Comparison of ENCODE assay signal across 26 mouse cellular contexts in genomic region chr4:40253766-40254165, GRCm38 (mm10). TPM values are rescaled to one million over a fixed set of nuclear protein-coding genes. Genes with fewer than 3 reads are reported as not detected.
DNase-seq lines count a peak whose midpoint lies in the region; ATAC-seq and TF ChIP-seq lines count a peak whose summit lies in the region.
"Had no signal": no experiment of that assay in that cellular context is flagged by ENCODE, and none has a peak within 500 bp of the region (broad histone marks: within the 10 kb centered on the region; RNA-seq: fewer than 3 reads in every experiment).

No protein-coding gene starts in this region.

- 64% methylated on average over 2 of the region's 2 CpGs for WGBS in embryonic facial prominence, embryonic 14.5 days
- 97% methylated on average over 2 of the region's 2 CpGs for WGBS in embryonic facial prominence, embryonic 10.5 days
- 71% methylated on average over 2 of the region's 2 CpGs for WGBS in limb, embryonic 14.5 days
- WGBS in limb, embryonic 10.5 days: 88% methylated on average over 2 of the region's 2 CpGs
- WGBS in midbrain, embryonic 11.5 days: 88% methylated on average over 2 of the region's 2 CpGs
- 72% methylated on average over 2 of the region's 2 CpGs for WGBS in midbrain, embryonic 15.5 days

- H3K36me3 ChIP-seq in embryonic facial prominence, embryonic 14.5 days (ENCODE audit: control insufficient read depth, insufficient read depth, low read length): peaks cover 10% of the 10 kb centered on the region
- H3K36me3 ChIP-seq in embryonic facial prominence, embryonic 10.5 days (replicated peaks): peaks cover 21% of the 10 kb centered on the region
- peaks cover 11% of the 10 kb centered on the region; the same call in 1 of the 2 replicates for H3K36me3 ChIP-seq in limb, embryonic 14.5 days (ENCODE audit: control insufficient read depth, insufficient read depth, low read length)
- H3K36me3 ChIP-seq in limb, embryonic 10.5 days: peaks cover 13% of the 10 kb centered on the region
- no peaks in the 10 kb centered on the region for H3K36me3 ChIP-seq in midbrain, embryonic 11.5 days (ENCODE audit: control insufficient read depth, insufficient read depth, low read length)
- H3K36me3 ChIP-seq in midbrain, embryonic 15.5 days (replicated peaks): no peaks in the 10 kb centered on the region

- no peak overlapping the region for H3K4me2 ChIP-seq in embryonic facial prominence, embryonic 14.5 days (ENCODE audit: low read depth, low read length)
- H3K4me2 ChIP-seq in limb, embryonic 14.5 days (replicated peaks; ENCODE audit: low read depth, low read length, severe bottlenecking): no peak overlapping the region
- H3K4me2 ChIP-seq in midbrain, embryonic 11.5 days: no peak overlapping the region
- no peak overlapping the region for H3K4me2 ChIP-seq in midbrain, embryonic 15.5 days
- H3K4me2 ChIP-seq: embryonic facial prominence, embryonic 13.5 days; forebrain, embryonic 13.5 days; heart, embryonic 12.5 days; heart, embryonic 15.5 days; hindbrain, embryonic 12.5 days; hindbrain, embryonic 15.5 days had no signal

- peaks cover 3% of the 10 kb centered on the region; the same call in 1 of the 2 replicates for H3K4me1 ChIP-seq in embryonic facial prominence, embryonic 14.5 days (ENCODE audit: control insufficient read depth, insufficient read depth, low read length)
- H3K4me1 ChIP-seq in embryonic facial prominence, embryonic 10.5 days: no peaks in the 10 kb centered on the region
- H3K4me1 ChIP-seq in limb, embryonic 14.5 days (ENCODE audit: control insufficient read depth, insufficient read depth, low read length): 0 out of 2 replicates have a peak, but pooled peaks cover 3% of the 10 kb centered on the region
- H3K4me1 ChIP-seq in limb, embryonic 10.5 days: no peaks in the 10 kb centered on the region
- H3K4me1 ChIP-seq in midbrain, embryonic 11.5 days (ENCODE audit: control insufficient read depth, insufficient read depth, low read length): no peaks in the 10 kb centered on the region
- H3K4me1 ChIP-seq in midbrain, embryonic 15.5 days: no peaks in the 10 kb centered on the region
- H3K4me1 ChIP-seq: forebrain, embryonic 10.5 days; forebrain, embryonic 13.5 days; heart, embryonic 12.5 days; heart, embryonic 15.5 days; hindbrain, embryonic 12.5 days; hindbrain, embryonic 15.5 days had no signal

- no peak for TF ChIP-seq POLR2A in limb, embryonic 14.5 days (IDR thresholded peaks at IDR 0.05; ENCODE audit: borderline replicate concordance, extremely low read depth, insufficient read depth, insufficient read length)

- H3K9me3 ChIP-seq in embryonic facial prominence, embryonic 14.5 days (ENCODE audit: control insufficient read depth, low read length): no peaks in the 10 kb centered on the region
- no peaks in the 10 kb centered on the region for H3K9me3 ChIP-seq in embryonic facial prominence, embryonic 10.5 days
- H3K9me3 ChIP-seq in limb, embryonic 14.5 days (ENCODE audit: control insufficient read depth, low read length): no peaks in the 10 kb centered on the region
- H3K9me3 ChIP-seq in limb, embryonic 10.5 days (replicated peaks): no peaks in the 10 kb centered on the region
- H3K9me3 ChIP-seq in midbrain, embryonic 11.5 days (ENCODE audit: control insufficient read depth, low read length): no peaks in the 10 kb centered on the region
- no peaks in the 10 kb centered on the region for H3K9me3 ChIP-seq in midbrain, embryonic 15.5 days
- H3K9me3 ChIP-seq: embryonic facial prominence, embryonic 13.5 days; forebrain, embryonic 10.5 days; forebrain, embryonic 13.5 days; G1E; heart, embryonic 12.5 days; heart, embryonic 15.5 days; hindbrain, embryonic 12.5 days; hindbrain, embryonic 15.5 days had no signal

- no peak for ATAC-seq in embryonic facial prominence, embryonic 14.5 days (ENCODE audit: low read depth)
- peak; percentile 41; the same call in 1 of the 2 replicates for ATAC-seq in limb, embryonic 14.5 days (ENCODE audit: low FRiP score, low read depth)
- ATAC-seq in midbrain, embryonic 11.5 days (ENCODE audit: low FRiP score): no peak
- no peak for ATAC-seq in midbrain, embryonic 15.5 days (replicated peaks)
- ATAC-seq: activated CD4-positive, CD25-positive, alpha-beta regulatory T cell, adult 4 months; forebrain, embryonic 13.5 days; forebrain, embryonic 16.5 days had no signal

- no peak overlapping the region for H3K9ac ChIP-seq in embryonic facial prominence, embryonic 14.5 days (ENCODE audit: low read depth, low read length)
- H3K9ac ChIP-seq in limb, embryonic 14.5 days (ENCODE audit: low read depth, low read length, severe bottlenecking): no peak overlapping the region
- H3K9ac ChIP-seq in midbrain, embryonic 11.5 days (ENCODE audit: low read length): no peak overlapping the region
- H3K9ac ChIP-seq in midbrain, embryonic 15.5 days: no peak overlapping the region
- H3K9ac ChIP-seq: embryonic facial prominence, embryonic 13.5 days; forebrain, embryonic 13.5 days; heart, embryonic 12.5 days; heart, embryonic 15.5 days; hindbrain, embryonic 12.5 days; hindbrain, embryonic 15.5 days had no signal

- DNase-seq in embryonic facial prominence, embryonic 14.5 days (ENCODE audit: low spot score): peak; percentile 39
- no peak for DNase-seq in embryonic facial prominence, embryonic 10.5 days (ENCODE audit: low spot score)
- DNase-seq in limb, embryonic 14.5 days (ENCODE audit: low spot score): peak; percentile 17
- no peak for DNase-seq in limb, embryonic 10.5 days (ENCODE audit: low spot score)
- peak; percentile 57 for DNase-seq in midbrain, embryonic 11.5 days (ENCODE audit: low spot score, missing footprints)
- DNase-seq in right cerebral cortex, postnatal 36 days (ENCODE audit: low spot score in 2 of 2): no peak
- DNase-seq: adrenal gland, postnatal 14 days; B cell, adult 2 months; cerebellum, adult 11 months; cerebellum, adult 2 months; cerebellum, adult 9-11 months; cerebellum, postnatal 25 days; gastrocnemius, postnatal 10 days; gastrocnemius, postnatal 36 days had no signal

- no peaks in the 10 kb centered on the region for H3K27me3 ChIP-seq in embryonic facial prominence, embryonic 14.5 days (replicated peaks; ENCODE audit: control insufficient read depth, insufficient read depth, low read length)
- H3K27me3 ChIP-seq in embryonic facial prominence, embryonic 10.5 days (replicated peaks; ENCODE audit: low read depth, poor library complexity, severe bottlenecking): no peaks in the 10 kb centered on the region
- H3K27me3 ChIP-seq in limb, embryonic 14.5 days (ENCODE audit: control insufficient read depth, insufficient read depth, low read length): no peaks in the 10 kb centered on the region
- H3K27me3 ChIP-seq in limb, embryonic 10.5 days (ENCODE audit: low read depth, poor library complexity, severe bottlenecking): no peaks in the 10 kb centered on the region
- no peaks in the 10 kb centered on the region for H3K27me3 ChIP-seq in midbrain, embryonic 11.5 days (ENCODE audit: control insufficient read depth, insufficient read depth, low read length)
- no peaks in the 10 kb centered on the region for H3K27me3 ChIP-seq in midbrain, embryonic 15.5 days (replicated peaks)
- H3K27me3 ChIP-seq: CH12.LX; embryonic facial prominence, embryonic 13.5 days; forebrain, embryonic 13.5 days; heart, embryonic 12.5 days; heart, embryonic 15.5 days; hindbrain, embryonic 12.5 days; hindbrain, embryonic 15.5 days had no signal

- no peak overlapping the region for H3K4me3 ChIP-seq in embryonic facial prominence, embryonic 14.5 days (ENCODE audit: low read depth, low read length)
- H3K4me3 ChIP-seq in embryonic facial prominence, embryonic 10.5 days: no peak overlapping the region
- no peak overlapping the region for H3K4me3 ChIP-seq in limb, embryonic 14.5 days (replicated peaks; ENCODE audit: low read length)
- no peak overlapping the region for H3K4me3 ChIP-seq in limb, embryonic 10.5 days
- no peak overlapping the region for H3K4me3 ChIP-seq in midbrain, embryonic 11.5 days (ENCODE audit: low read depth, low read length)
- H3K4me3 ChIP-seq in midbrain, embryonic 15.5 days: no peak overlapping the region
- H3K4me3 ChIP-seq: embryonic facial prominence, embryonic 13.5 days; forebrain, embryonic 10.5 days; forebrain, embryonic 13.5 days; heart, embryonic 12.5 days; heart, embryonic 15.5 days; hindbrain, embryonic 12.5 days; hindbrain, embryonic 15.5 days had no signal

- H3K27ac ChIP-seq in embryonic facial prominence, embryonic 14.5 days (replicated peaks; ENCODE audit: low read depth, low read length): no peak overlapping the region
- no peak overlapping the region for H3K27ac ChIP-seq in embryonic facial prominence, embryonic 10.5 days (replicated peaks)
- no peak overlapping the region for H3K27ac ChIP-seq in limb, embryonic 14.5 days (replicated peaks; ENCODE audit: low read depth, low read length)
- H3K27ac ChIP-seq in limb, embryonic 10.5 days: no peak overlapping the region
- no peak overlapping the region for H3K27ac ChIP-seq in midbrain, embryonic 11.5 days (ENCODE audit: low read depth, low read length)
- no peak overlapping the region for H3K27ac ChIP-seq in midbrain, embryonic 15.5 days
- H3K27ac ChIP-seq: forebrain, embryonic 10.5 days; forebrain, embryonic 13.5 days; heart, embryonic 15.5 days; hindbrain, embryonic 12.5 days; hindbrain, embryonic 15.5 days had no signal

RNA-seq across cellular contexts. Expression of gene Ddx58, which starts 14.1 kb away (rescaled TPM):
- polyA plus RNA-seq in embryonic facial prominence, embryonic 14.5 days (2014; fragmentation: Nextera tagmentation; extraction: Ambion mirVana): 9.0 and 9.7 TPM in 2 replicates
- polyA plus RNA-seq in embryonic facial prominence, embryonic 10.5 days (2016; fragmentation: Nextera tagmentation; extraction: Ambion mirVana): 4.7 and 6.2 TPM in 2 replicates
- polyA plus RNA-seq in limb, embryonic 14.5 days (2012; rRNA removed): 10.3 TPM in 2 replicates
- 10.7 and 11.0 TPM in 2 replicates for polyA plus RNA-seq in limb, embryonic 14.5 days (2014; fragmentation: Nextera tagmentation; extraction: Ambion mirVana)
- 2.0 and 3.7 TPM in 2 replicates for polyA plus RNA-seq in limb, embryonic 10.5 days (2016; fragmentation: Nextera tagmentation; extraction: Ambion mirVana)
- 2.1 and 3.0 TPM in 2 replicates for polyA plus RNA-seq in midbrain, embryonic 11.5 days (2014; fragmentation: Nextera tagmentation; extraction: Ambion mirVana)
- 2.6 and 4.2 TPM in 2 replicates for polyA plus RNA-seq in midbrain, embryonic 15.5 days (2015; fragmentation: Nextera tagmentation; extraction: Ambion mirVana)

RNA-seq across cellular contexts. Expression of gene Smim27, which starts 15.6 kb away (rescaled TPM):
- 35.1 and 47.1 TPM in 2 replicates for polyA plus RNA-seq in embryonic facial prominence, embryonic 14.5 days (2014; fragmentation: Nextera tagmentation; extraction: Ambion mirVana)
- polyA plus RNA-seq in embryonic facial prominence, embryonic 10.5 days (2016; fragmentation: Nextera tagmentation; extraction: Ambion mirVana): 21.3 and 22.2 TPM in 2 replicates
- 10.5 and 12.0 TPM in 2 replicates for polyA plus RNA-seq in limb, embryonic 14.5 days (2012; rRNA removed)
- polyA plus RNA-seq in limb, embryonic 14.5 days (2014; fragmentation: Nextera tagmentation; extraction: Ambion mirVana): 36.4 and 42.7 TPM in 2 replicates
- 15.6 and 21.5 TPM in 2 replicates for polyA plus RNA-seq in limb, embryonic 10.5 days (2016; fragmentation: Nextera tagmentation; extraction: Ambion mirVana)
- 28.8 and 38.0 TPM in 2 replicates for polyA plus RNA-seq in midbrain, embryonic 11.5 days (2014; fragmentation: Nextera tagmentation; extraction: Ambion mirVana)
- 12.5 and 12.7 TPM in 2 replicates for polyA plus RNA-seq in midbrain, embryonic 15.5 days (2015; fragmentation: Nextera tagmentation; extraction: Ambion mirVana)

RNA-seq across cellular contexts. Expression of gene Topors, which starts 15.9 kb away (rescaled TPM):
- 37.8 and 40.0 TPM in 2 replicates for polyA plus RNA-seq in embryonic facial prominence, embryonic 14.5 days (2014; fragmentation: Nextera tagmentation; extraction: Ambion mirVana)
- 50.4 and 52.9 TPM in 2 replicates for polyA plus RNA-seq in embryonic facial prominence, embryonic 10.5 days (2016; fragmentation: Nextera tagmentation; extraction: Ambion mirVana)
- 16.3 and 20.2 TPM in 2 replicates for polyA plus RNA-seq in limb, embryonic 14.5 days (2012; rRNA removed)
- 43.4 and 48.0 TPM in 2 replicates for polyA plus RNA-seq in limb, embryonic 14.5 days (2014; fragmentation: Nextera tagmentation; extraction: Ambion mirVana)
- polyA plus RNA-seq in limb, embryonic 10.5 days (2016; fragmentation: Nextera tagmentation; extraction: Ambion mirVana): 46.7 and 54.3 TPM in 2 replicates
- 48.9 and 52.3 TPM in 2 replicates for polyA plus RNA-seq in midbrain, embryonic 11.5 days (2014; fragmentation: Nextera tagmentation; extraction: Ambion mirVana)
- 30.4 and 30.9 TPM in 2 replicates for polyA plus RNA-seq in midbrain, embryonic 15.5 days (2015; fragmentation: Nextera tagmentation; extraction: Ambion mirVana)

RNA-seq across cellular contexts. Expression of gene Ndufb6, which starts 25.5 kb away (rescaled TPM):
- 276 and 290 TPM in 2 replicates for polyA plus RNA-seq in embryonic facial prominence, embryonic 14.5 days (2014; fragmentation: Nextera tagmentation; extraction: Ambion mirVana)
- 310 and 312 TPM in 2 replicates for polyA plus RNA-seq in embryonic facial prominence, embryonic 10.5 days (2016; fragmentation: Nextera tagmentation; extraction: Ambion mirVana)
- 117 and 134 TPM in 2 replicates for polyA plus RNA-seq in limb, embryonic 14.5 days (2012; rRNA removed)
- polyA plus RNA-seq in limb, embryonic 14.5 days (2014; fragmentation: Nextera tagmentation; extraction: Ambion mirVana): 270 and 287 TPM in 2 replicates
- polyA plus RNA-seq in limb, embryonic 10.5 days (2016; fragmentation: Nextera tagmentation; extraction: Ambion mirVana): 321 and 322 TPM in 2 replicates
- 280 and 289 TPM in 2 replicates for polyA plus RNA-seq in midbrain, embryonic 11.5 days (2014; fragmentation: Nextera tagmentation; extraction: Ambion mirVana)
- 303 and 312 TPM in 2 replicates for polyA plus RNA-seq in midbrain, embryonic 15.5 days (2015; fragmentation: Nextera tagmentation; extraction: Ambion mirVana)

Comparison
In these comparisons a context has a peak if more than half of its experiments do, and no peak if none do; other contexts are left out.
1. DNase-seq: peak in embryonic facial prominence, embryonic 14.5 days (single experiment), limb, embryonic 14.5 days (single experiment) and midbrain, embryonic 11.5 days (single experiment); none in embryonic facial prominence, embryonic 10.5 days (single experiment), limb, embryonic 10.5 days (single experiment) and right cerebral cortex, postnatal 36 days (0 of 2).